Mouse (Mus musculus) heart, adult 2 months (tissue): Measurements from ENCODE around the gene Rbms1. TPM values are rescaled to one million over a fixed set of nuclear protein-coding genes. Genes with fewer than 3 reads are reported as not detected.

ENCODE experiments used
- DNase-seq, 2 experiments: peaks; one replicate each; pipeline ENCODE4 v3.0.0; 2021
- H3K27ac ChIP-seq: fragments of 200-600 bp; 2 replicates; pipeline ENCODE4 v1.8.1; 2022
- H3K27me3 ChIP-seq: fragments of 200-500 bp; 2 replicates; pipeline ENCODE4 v1.6.1; 2012; ENCODE audit warnings: mild to moderate bottlenecking, low read length, inconsistent platforms, mixed read lengths; ENCODE audit not compliant: control insufficient read depth, insufficient read depth
- H3K36me3 ChIP-seq: fragments of 200-500 bp; 2 replicates; pipeline ENCODE4 v1.6.1; 2012; ENCODE audit warnings: low read length, inconsistent platforms; ENCODE audit not compliant: control insufficient read depth, insufficient read depth
- H3K4me1 ChIP-seq: fragments of 200-500 bp; 2 replicates; pipeline ENCODE4 v1.6.1; 2011; ENCODE audit warnings: low read length; ENCODE audit not compliant: control insufficient read depth, insufficient read depth
- H3K4me3 ChIP-seq: fragments of 200-600 bp; 2 replicates; pipeline ENCODE4 v1.8.1; 2022
- H3K79me2 ChIP-seq: fragments of 200-500 bp; replicated peaks from 2 replicates; pipeline ENCODE4 v1.6.1; 2012; ENCODE audit warnings: mild to moderate bottlenecking, inconsistent platforms, low read length, moderate library complexity, mixed read lengths; ENCODE audit not compliant: control insufficient read depth, insufficient read depth
- H3K9ac ChIP-seq: fragments of 200-500 bp; 2 replicates; pipeline ENCODE4 v1.6.1; 2012; ENCODE audit warnings: low read depth, mild to moderate bottlenecking, control low read depth, inconsistent platforms, low read length, mixed read lengths
- CTCF ChIP-seq: fragments of 200-600 bp; IDR thresholded peaks from 2 replicates; pipeline ENCODE4 v1.8.1; 2022; ENCODE audit warnings: antibody characterized with exemption, mild to moderate bottlenecking, moderate library complexity
- EP300 ChIP-seq: fragments of 200-500 bp; IDR thresholded peaks from 2 replicates; pipeline ENCODE4 v1.6.1; 2011; ENCODE audit warnings: low read depth, low read length, control low read depth; ENCODE audit not compliant: insufficient read depth
- POLR2A ChIP-seq: fragments of 200-500 bp; IDR thresholded peaks from 2 replicates; pipeline ENCODE4 v1.6.1; 2011; ENCODE audit warnings: mild to moderate bottlenecking, low read depth, low read length, control low read depth; ENCODE audit not compliant: insufficient read depth
- WGBS: fragments of 180-500 bp; shearing (Covaris S2); methylation state at CpG from one replicate; pipeline ENCODE4 v1.1.7; 2018; 5-methylcytosine and 5-hydroxymethylcytosine counted together
- intact Hi-C: fragments of 180-260 bp; cut with DNase I; formaldehyde crosslinking; loops from one replicate; pipeline ENCODE4 v1.15.1; 2025
- polyA plus RNA-seq: library from polyadenylated mRNA; depleted of rRNA; stranded (reverse); fragments of >200 nt; gene quantifications from 2 replicates; pipeline ENCODE4 v1.2.3, GENCODE M21; 2012
- total RNA-seq, 2 experiments: library from RNA; stranded (reverse); gene quantifications; 2 replicates each; pipeline ENCODE4 v1.2.3; 2021

Gene Rbms1
- total and polyA plus RNA-seq, 3 experiments: 44.5 to 79.4 (median 48.7) TPM

- Histone ChIP-seq H3K9ac (peak overlapping the region; percentile 14), H3K36me3 (peaks cover 2% of the 10 kb centered on the region), H3K79me2 (peaks cover 6% of the 10 kb centered on the region), H3K4me3 (peak overlapping the region; percentile 49), H3K27me3 (no peaks in the 10 kb centered on the region), H3K4me1 (peaks cover 7% of the 10 kb centered on the region), H3K27ac (peak overlapping the region; percentile 66)
- intact Hi-C loops: no loop called here
- no peak for TF ChIP-seq EP300
- TF ChIP-seq CTCF: no peak
- TF ChIP-seq POLR2A: no peak
- DNase-seq: peak in 1 of 2 experiments; percentile 36
- 10% methylated on average over 8 of the region's 8 CpGs for WGBS
Measured at GRCm38 (mm10) chr2:60940454-60940961, 22.5 kb downstream of the Rbms1 start.

- Histone ChIP-seq H3K27ac (peak overlapping the region; percentile 66), H3K4me1 (peaks cover 7% of the 10 kb centered on the region), H3K36me3 (peaks cover 2% of the 10 kb centered on the region), H3K9ac (no peak overlapping the region), H3K4me3 (peak overlapping the region; percentile 49), H3K79me2 (peaks cover 7% of the 10 kb centered on the region), H3K27me3 (no peaks in the 10 kb centered on the region)
- TF ChIP-seq POLR2A (no peak), EP300 (no peak), CTCF (no peak)
- no peak for DNase-seq
- intact Hi-C loops: no loop called here
- WGBS: 13% methylated on average over 2 of the region's 2 CpGs
Measured at GRCm38 (mm10) chr2:60939957-60940356, 23.0 kb downstream of the Rbms1 start.

GRCm38 (mm10) chr2:60936910-60937309 lies 26.1 kb downstream of the Rbms1 start:
- Histone ChIP-seq H3K9ac (no peak overlapping the region), H3K79me2 (peaks cover 7% of the 10 kb centered on the region), H3K27me3 (no peaks in the 10 kb centered on the region), H3K4me3 (no peak overlapping the region), H3K4me1 (peaks cover 7% of the 10 kb centered on the region), H3K36me3 (peaks cover 4% of the 10 kb centered on the region), H3K27ac (no peak overlapping the region)
- no peak for DNase-seq
- TF ChIP-seq POLR2A: no peak
- TF ChIP-seq EP300: no peak
- TF ChIP-seq CTCF: no peak
- 91% methylated on average over 14 of the region's 14 CpGs for WGBS
- intact Hi-C loops: no loop called here

- no peak for DNase-seq
- no peaks in the 10 kb centered on the region for H3K27me3 ChIP-seq
- H3K9ac ChIP-seq: no peak overlapping the region
- H3K27ac ChIP-seq: no peak overlapping the region
- peaks cover 7% of the 10 kb centered on the region for H3K79me2 ChIP-seq
- H3K36me3 ChIP-seq: peaks cover 9% of the 10 kb centered on the region
- intact Hi-C loops: no loop called here
- no peak for TF ChIP-seq CTCF
- no peak for TF ChIP-seq EP300
- no peak for TF ChIP-seq POLR2A
- no peak overlapping the region for H3K4me3 ChIP-seq
- peaks cover 19% of the 10 kb centered on the region for H3K4me1 ChIP-seq
- 94% methylated on average over 5 of the region's 5 CpGs for WGBS
Measured at GRCm38 (mm10) chr2:60928948-60929347, 34.0 kb downstream of the Rbms1 start.

GRCm38 (mm10) chr2:60927906-60928775 lies 34.9 kb downstream of the Rbms1 start:
- H3K36me3 ChIP-seq: peaks cover 14% of the 10 kb centered on the region
- TF ChIP-seq EP300 (no peak), POLR2A (no peak), CTCF (no peak)
- H3K4me1 ChIP-seq: peaks cover 26% of the 10 kb centered on the region
- intact Hi-C loops: no loop called here
- no peak overlapping the region for H3K27ac ChIP-seq
- 65% methylated on average over 8 of the region's 8 CpGs for WGBS
- H3K79me2 ChIP-seq: peaks cover 7% of the 10 kb centered on the region
- H3K4me3 ChIP-seq: no peak overlapping the region
- H3K9ac ChIP-seq: no peak overlapping the region
- H3K27me3 ChIP-seq: no peaks in the 10 kb centered on the region
- DNase-seq: no peak

- DNase-seq: no peak
- WGBS: 71% methylated on average over 5 of the region's 5 CpGs
Measured at GRCm38 (mm10) chr2:60925063-60925462, 37.9 kb downstream of the Rbms1 start.

More at GRCm38 (mm10) chr2:60925063-60925462, 37.9 kb downstream of the Rbms1 start:
- Histone ChIP-seq H3K4me1 (peaks cover 38% of the 10 kb centered on the region), H3K27ac (peak overlapping the region; percentile 8), H3K36me3 (peaks cover 29% of the 10 kb centered on the region), H3K27me3 (no peaks in the 10 kb centered on the region), H3K9ac (no peak overlapping the region), H3K79me2 (peaks cover 9% of the 10 kb centered on the region), H3K4me3 (no peak overlapping the region)
- intact Hi-C loops: no loop called here
- no peak for TF ChIP-seq POLR2A
- TF ChIP-seq CTCF: no peak
- TF ChIP-seq EP300: no peak
